Mouse (Mus musculus) stomach, postnatal 0 days (tissue): ENCODE data around the gene Sall1. TPM values are rescaled to one million over a fixed set of nuclear protein-coding genes. Genes with fewer than 3 reads are reported as not detected.

Experiments used
- ATAC-seq: fragments of 200-750 bp; cut with Nextera tagmentation; 2 replicates; pipeline ENCODE4 v1.8.0; 2017; ENCODE audit not compliant: low FRiP score, low TSS enrichment
- DNase-seq: peaks from one replicate; pipeline ENCODE4 v3.0.0-alpha.2; 2016; ENCODE audit warnings: low spot score
- H3K27ac ChIP-seq: fragments of 300-500 bp; sonication (generic); replicated peaks from 2 replicates; pipeline ENCODE4 v1.5.1; 2014; ENCODE audit warnings: mild to moderate bottlenecking, control low read depth
- H3K27me3 ChIP-seq: fragments of 300-500 bp; sonication (generic); 2 replicates; pipeline ENCODE4 v1.6.1; 2014; ENCODE audit warnings: low read length; ENCODE audit not compliant: control insufficient read depth, insufficient read depth
- H3K36me3 ChIP-seq: fragments of 300-500 bp; sonication (generic); 2 replicates; pipeline ENCODE4 v1.6.1; 2014; ENCODE audit warnings: low read length, mixed read lengths; ENCODE audit not compliant: control insufficient read depth, insufficient read depth
- H3K4me1 ChIP-seq: fragments of 300-500 bp; sonication (generic); replicated peaks from 2 replicates; pipeline ENCODE4 v1.6.1; 2014; ENCODE audit warnings: antibody characterized with exemption; ENCODE audit not compliant: control insufficient read depth, insufficient read depth
- H3K4me2 ChIP-seq: fragments of 300-500 bp; sonication (generic); replicated peaks from 2 replicates; pipeline ENCODE4 v1.6.1; 2014; ENCODE audit warnings: low read depth, mild to moderate bottlenecking, control low read depth, moderate library complexity
- H3K4me3 ChIP-seq: fragments of 300-500 bp; sonication (generic); 2 replicates; pipeline ENCODE4 v1.5.1; 2014; ENCODE audit warnings: low read depth, low read length, control low read depth
- H3K9ac ChIP-seq: fragments of 300-500 bp; sonication (generic); 2 replicates; pipeline ENCODE4 v1.6.1; 2014; ENCODE audit warnings: mild to moderate bottlenecking, low read length, control low read depth, mixed read lengths
- H3K9me3 ChIP-seq: fragments of 300-500 bp; sonication (generic); 2 replicates; pipeline ENCODE4 v1.6.1; 2016; ENCODE audit warnings: low read length; ENCODE audit not compliant: control insufficient read depth
- CTCF ChIP-seq: IDR thresholded peaks from 2 replicates; pipeline ENCODE4 v1.5.1; 2016; ENCODE audit warnings: antibody characterized with exemption, low read depth, mild to moderate bottlenecking, moderate library complexity
- EP300 ChIP-seq: optimal IDR thresholded peaks from 2 replicates; pipeline ENCODE3; 2016; ENCODE audit warnings: antibody characterized with exemption
- WGBS: fragments of 180-500 bp; shearing (Covaris S2); extraction: QIAGEN DNeasy Blood & Tissue Kit; methylation state at CpG from one replicate; pipeline ENCODE4 v1.1.7; 2014; 5-methylcytosine and 5-hydroxymethylcytosine counted together
- microRNA-seq: library from miRNA; unstranded; fragments of <30 nt; microRNA quantifications from one replicate; pipeline ENCODE4, GENCODE M21; 2016
- polyA plus RNA-seq: library from polyadenylated mRNA; unstranded; fragments of >200 nt; fragmentation: Nextera tagmentation; extraction: Ambion mirVana; gene quantifications from 2 replicates; pipeline ENCODE4 v1.2.1, GENCODE M21; 2015

Gene Sall1
- polyA plus RNA-seq, 1 experiment from 2014 or later, result 0.76 TPM

- no peaks in the 10 kb centered on the region for H3K4me1 ChIP-seq
- no peak for ATAC-seq
- H3K36me3 ChIP-seq, result no peaks in the 10 kb centered on the region
- H3K27me3 ChIP-seq, result no peaks in the 10 kb centered on the region
- TF ChIP-seq EP300 (no peak), CTCF (no peak)
- 60% methylated on average over 5 of the region's 5 CpGs for WGBS
- no peak for DNase-seq
- H3K4me3 ChIP-seq, result no peak overlapping the region
- no peak overlapping the region for H3K4me2 ChIP-seq
- no peaks in the 10 kb centered on the region for H3K9me3 ChIP-seq
- no peak overlapping the region for H3K27ac ChIP-seq
- no peak overlapping the region for H3K9ac ChIP-seq
Measured at GRCm38 (mm10) chr8:88983468-88983867, 60.5 kb downstream of the Sall1 start.

Small RNA genes within 50 kb of the gene (microRNA-seq; reads per million reads assigned to microRNA genes)
- gene Mir8110, result not detected
